Mouse (Mus musculus) MEL (cell line): ENCODE data around the gene Vmn2r88. TPM values are rescaled to one million over a fixed set of nuclear protein-coding genes. Genes with fewer than 3 reads are reported as not detected.

ENCODE experiments used
- DNase-seq: peaks from one replicate; pipeline ENCODE4 v3.0.0; 2011; ENCODE audit warnings: low read depth, low spot score
- H3K27ac ChIP-seq: 2 replicates; pipeline ENCODE4 v1.5.1; 2012; ENCODE audit warnings: low read depth, mild to moderate bottlenecking, control low read depth, low read length, moderate library complexity; ENCODE audit not compliant: control insufficient read depth
- H3K27me3 ChIP-seq, 2 experiments: fragments of 150-350 bp in 1 of 2; sonication (generic) in 1 of 2; 2 replicates each; pipeline ENCODE4 v1.6.1; 2012; ENCODE audit warnings: low read length in 2 of 2, mild to moderate bottlenecking in 2 of 2, improper control_type of control experiment in 1 of 2, moderate library complexity in 1 of 2; ENCODE audit not compliant: insufficient read depth in 2 of 2, control insufficient read depth in 1 of 2
- H3K36me3 ChIP-seq, 2 experiments: 2 replicates each; pipeline ENCODE4 v1.6.1; 2012 to 2014; ENCODE audit warnings: low read length in 2 of 2, improper control_type of control experiment in 1 of 2, inconsistent platforms in 1 of 2, mild to moderate bottlenecking in 1 of 2; ENCODE audit not compliant: insufficient read depth in 2 of 2, control insufficient read depth in 1 of 2
- H3K4me1 ChIP-seq, 2 experiments: fragments of 150-350 bp in 1 of 2; sonication (generic) in 1 of 2; 2 replicates each; pipeline ENCODE4 v1.6.1; 2012; ENCODE audit warnings: low read length in 2 of 2, improper control_type of control experiment in 1 of 2, mild to moderate bottlenecking in 1 of 2; ENCODE audit not compliant: insufficient read depth in 2 of 2, control insufficient read depth in 1 of 2
- H3K4me3 ChIP-seq, 2 experiments: fragments of 150-350 bp in 1 of 2; sonication (generic) in 1 of 2; 2 replicates each; pipeline ENCODE4 v1.5.1; 2012; ENCODE audit warnings: low read depth in 2 of 2, low read length in 2 of 2, mild to moderate bottlenecking in 2 of 2, moderate library complexity in 2 of 2, control low read depth in 1 of 2, improper control_type of control experiment in 1 of 2; ENCODE audit not compliant: control insufficient read depth in 1 of 2, insufficient read depth in 1 of 2
- H3K79me2 ChIP-seq: 2 replicates; pipeline ENCODE4 v1.6.1; 2012; ENCODE audit warnings: mild to moderate bottlenecking, low read length, moderate library complexity; ENCODE audit not compliant: control insufficient read depth, poor library complexity, insufficient read depth
- H3K9ac ChIP-seq: 2 replicates; pipeline ENCODE4 v1.6.1; 2012; ENCODE audit warnings: low read depth, mild to moderate bottlenecking, control low read depth, low read length, moderate library complexity; ENCODE audit not compliant: control insufficient read depth, poor library complexity, severe bottlenecking
- H3K9me3 ChIP-seq: fragments of 150-350 bp; sonication (generic); replicated peaks from 2 replicates; pipeline ENCODE4 v1.6.1; 2012; ENCODE audit warnings: mild to moderate bottlenecking, low read length, improper control_type of control experiment, moderate library complexity; ENCODE audit not compliant: insufficient read depth
- CHD2 ChIP-seq: IDR thresholded peaks from 2 replicates; pipeline ENCODE4 v1.6.1; 2011; ENCODE audit warnings: low read length, improper control_type of control experiment
- ELF1 ChIP-seq: IDR thresholded peaks from 2 replicates; pipeline ENCODE4 v1.6.1; 2014; ENCODE audit warnings: low read depth, mild to moderate bottlenecking, inconsistent platforms, low read length, improper control_type of control experiment, moderate library complexity
- ETS1 ChIP-seq: IDR thresholded peaks from 2 replicates; pipeline ENCODE4 v1.6.1; 2012; ENCODE audit warnings: low read depth, mild to moderate bottlenecking, inconsistent platforms, low read length, improper control_type of control experiment, moderate library complexity
- GABPA ChIP-seq: IDR thresholded peaks from 2 replicates; pipeline ENCODE4 v1.6.1; 2012; ENCODE audit warnings: low read depth, mild to moderate bottlenecking, inconsistent platforms, low read length, improper control_type of control experiment, moderate library complexity
- GATA1 ChIP-seq: IDR thresholded peaks from 2 replicates; pipeline ENCODE4 v1.6.1; 2011; ENCODE audit warnings: low read depth, low read length, improper control_type of control experiment
- HCFC1 ChIP-seq: IDR thresholded peaks from 2 replicates; pipeline ENCODE4 v1.6.1; 2012; ENCODE audit warnings: low read depth, mild to moderate bottlenecking, inconsistent platforms, low read length, improper control_type of control experiment, moderate library complexity
- MAFK ChIP-seq: IDR thresholded peaks from 2 replicates; pipeline ENCODE4 v1.6.1; 2011; ENCODE audit warnings: low read depth, mild to moderate bottlenecking, low read length, improper control_type of control experiment, borderline replicate concordance
- MYC ChIP-seq: IDR thresholded peaks from 2 replicates; pipeline ENCODE4 v1.6.1; 2011; ENCODE audit warnings: low read depth, mild to moderate bottlenecking, low read length, improper control_type of control experiment, moderate library complexity
- POLR2AphosphoS5 ChIP-seq: IDR thresholded peaks from 2 replicates; pipeline ENCODE4 v1.6.1; 2012; ENCODE audit warnings: low read depth, borderline replicate concordance, mild to moderate bottlenecking, inconsistent platforms, low read length, moderate library complexity, mixed read lengths
- SMC3 ChIP-seq: IDR thresholded peaks from 2 replicates; pipeline ENCODE4 v1.6.1; 2011; ENCODE audit warnings: low read depth, low read length, improper control_type of control experiment
- TCF12 ChIP-seq: IDR thresholded peaks from 2 replicates; pipeline ENCODE4 v1.6.1; 2014; ENCODE audit warnings: low read depth, mild to moderate bottlenecking, inconsistent platforms, low read length, improper control_type of control experiment, moderate library complexity
- UBTF ChIP-seq: IDR thresholded peaks from 2 replicates; pipeline ENCODE4 v1.6.1; 2012; ENCODE audit warnings: low read depth, mild to moderate bottlenecking, inconsistent platforms, low read length, improper control_type of control experiment, moderate library complexity, borderline replicate concordance; ENCODE audit not compliant: insufficient read depth
- USF1 ChIP-seq: IDR thresholded peaks from 2 replicates; pipeline ENCODE4 v1.6.1; 2014; ENCODE audit warnings: low read depth, mild to moderate bottlenecking, inconsistent platforms, low read length, improper control_type of control experiment, moderate library complexity
- ZMIZ1 ChIP-seq: IDR thresholded peaks from 2 replicates; pipeline ENCODE4 v1.6.1; 2012; ENCODE audit warnings: low read depth, mild to moderate bottlenecking, inconsistent platforms, low read length, improper control_type of control experiment, moderate library complexity
- ZNF384 ChIP-seq: IDR thresholded peaks from 2 replicates; pipeline ENCODE4 v1.6.1; 2012; ENCODE audit warnings: low read depth, mild to moderate bottlenecking, inconsistent platforms, low read length, improper control_type of control experiment
- polyA plus RNA-seq, 2 experiments: library from polyadenylated mRNA; stranded (reverse) in 1 of 2; unstranded in 1 of 2; fragments of >175 nt in 1 of 2; fragments of >200 nt in 1 of 2; gene quantifications; 2 replicates each; pipeline versions ENCODE4 v1.2.1 to v1.2.4; 2012; ENCODE audit warnings: low replicate concordance in 2 of 2, low read depth in 1 of 2; ENCODE audit not compliant: insufficient read length in 2 of 2, insufficient read depth in 1 of 2, missing spikeins in 1 of 2
- total RNA-seq: library from RNA; depleted of rRNA; stranded (reverse); fragments of 300-350 nt; gene quantifications from 2 replicates; pipeline ENCODE4 v1.2.3, GENCODE M21; 2012; rRNA removed

The Vmn2r88 gene
- total RNA-seq (not detected in 2 replicates), polyA plus RNA-seq (not detected)

- Histone ChIP-seq H3K4me3 (no peak within 1 kb of the TSS), H3K9ac (no peak within 1 kb of the TSS), H3K36me3 (no peaks in the 10 kb centered on the region), H3K9me3 (no peaks in the 10 kb centered on the region), H3K4me1 (no peaks in the 10 kb centered on the region), H3K27me3 (no peaks in the 10 kb centered on the region), H3K27ac (no peak within 1 kb of the TSS), H3K79me2 (no peaks in the 10 kb centered on the region)
- no peak for TF ChIP-seq USF1
- TF ChIP-seq ZNF384 = no peak
- no peak for TF ChIP-seq MYC
- TF ChIP-seq ETS1 = no peak
- TF ChIP-seq GABPA = no peak
- TF ChIP-seq HCFC1 = no peak
- TF ChIP-seq GATA1 = no peak
- TF ChIP-seq SMC3 = no peak
- DNase-seq = no peak
Observed at GRCm38 (mm10) chr14:51410520-51410919, at the start of gene Vmn2r88. Vmn2r88 (plus strand) TSS chr14:51410820.

GRCm38 (mm10) chr14:51361456-51361855 lies 49.2 kb upstream of the Vmn2r88 start, which contains the start of gene Gm7247:
Gm7247 (plus strand) TSS chr14:51361756.
- H3K4me3 ChIP-seq = no peak within 1 kb of the TSS
- H3K9ac ChIP-seq = no peak within 1 kb of the TSS
- H3K79me2 ChIP-seq = no peaks in the 10 kb centered on the region
- H3K36me3 ChIP-seq = no peaks in the 10 kb centered on the region
- H3K27ac ChIP-seq = no peak within 1 kb of the TSS
- no peak for DNase-seq
- no peaks in the 10 kb centered on the region for H3K4me1 ChIP-seq
- H3K9me3 ChIP-seq = no peaks in the 10 kb centered on the region
- TF ChIP-seq POLR2AphosphoS5 (no peak), UBTF (no peak)
- TF ChIP-seq, all 39 proteins: peak for 0
- no peaks in the 10 kb centered on the region for H3K27me3 ChIP-seq

DNA sequence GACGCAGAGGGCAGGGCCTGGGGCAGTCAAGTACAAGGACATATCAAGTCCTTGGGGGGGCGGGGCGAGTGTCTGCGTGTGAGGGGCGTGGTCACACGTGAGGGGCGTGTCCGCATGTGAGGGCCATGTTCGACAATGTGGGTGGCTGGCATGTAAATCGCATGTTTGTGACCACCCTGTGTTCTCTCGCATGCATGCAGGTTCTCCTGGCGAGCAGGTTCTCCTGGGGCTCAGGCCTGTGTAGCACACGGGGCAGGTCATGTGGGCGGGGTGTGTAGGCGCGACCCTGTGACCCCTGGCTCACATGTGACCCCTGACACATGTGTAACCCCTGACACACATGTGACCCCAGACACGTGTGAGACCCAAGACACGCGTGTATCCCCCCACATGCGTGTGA lies 27.8 kb upstream of the Vmn2r88 start:
- Histone ChIP-seq H3K27me3 (no peaks in the 10 kb centered on the region), H3K4me3 (no peak overlapping the region), H3K9me3 (no peaks in the 10 kb centered on the region), H3K27ac (no peak overlapping the region), H3K4me1 (no peaks in the 10 kb centered on the region), H3K79me2 (no peaks in the 10 kb centered on the region), H3K36me3 (no peaks in the 10 kb centered on the region), H3K9ac (no peak overlapping the region)
- DNase-seq = no peak
- TF ChIP-seq ZMIZ1 (no peak), ELF1 (no peak), CHD2 (no peak), MAFK (no peak), TCF12 (no peak)
